Mouse (Mus musculus) layer of hippocampus, postnatal 10 days (tissue): Measurements from ENCODE around the gene Ampd2. TPM values are rescaled to one million over a fixed set of nuclear protein-coding genes. Genes with fewer than 3 reads are reported as not detected.

Experiments used
- total RNA-seq, 2 experiments: library from RNA; stranded (reverse); gene quantifications; 2 replicates each; pipeline ENCODE4 v1.2.3; 2021

Ampd2 gene
- total RNA-seq, 2 experiments from 2014 or later = 48.4 to 58.8 TPM

Other genes with a start within 250 kb of the Ampd2 start
- not detected for gene Eps8l3, start 209.4 kb downstream of the Ampd2 start, total RNA-seq
- 100 to 1,000 TPM; 156 to 161 TPM for gene Gstm5, start 190.8 kb downstream of the Ampd2 start, total RNA-seq
- gene Gstm7, start 154.8 kb downstream of the Ampd2 start, total RNA-seq = 10 to 100 TPM; 60.7 to 70.1 TPM
- 10 to 100 TPM in 1 of 2 experiments, 1 to 10 TPM in 1; 8.8 to 12.0 TPM for gene Gstm6, start 142.9 kb downstream of the Ampd2 start, total RNA-seq
- gene Gstm3, start 117.4 kb downstream of the Ampd2 start, total RNA-seq = not detected
- 1 to 10 TPM; 2.3 to 4.0 TPM for gene Gstm2, start 100.2 kb downstream of the Ampd2 start, total RNA-seq
- gene Gstm1, start 68.7 kb downstream of the Ampd2 start, total RNA-seq = 100 to 1,000 TPM in 1 of 2 experiments, 10 to 100 TPM in 1; 94.4 to 102 TPM
- gene Gstm4, start 41.8 kb downstream of the Ampd2 start, total RNA-seq = 10 to 100 TPM; 13.4 TPM
- gene Gnat2, start 6.1 kb upstream of the Ampd2 start, total RNA-seq = not detected
- 10 to 100 TPM; 54.7 to 59.4 TPM for gene Gnai3, start 59.5 kb upstream of the Ampd2 start, total RNA-seq
- 10 to 100 TPM; 14.5 to 15.0 TPM for gene Gpr61, start 68.2 kb upstream of the Ampd2 start, total RNA-seq
- 10 to 100 TPM; 36.9 to 37.2 TPM for gene Amigo1, start 99.7 kb upstream of the Ampd2 start, total RNA-seq
- 10 to 100 TPM; 10.6 to 11.2 TPM for gene Cyb561d1, start 114.6 kb upstream of the Ampd2 start, total RNA-seq
- 10 to 100 TPM; 21.1 to 26.1 TPM for gene Atxn7l2, start 124.3 kb upstream of the Ampd2 start, total RNA-seq
- gene Sypl2, start 140.0 kb upstream of the Ampd2 start, total RNA-seq = 1 to 10 TPM; 1.2 to 1.6 TPM
- gene Psma5, start 170.3 kb upstream of the Ampd2 start, total RNA-seq = 10 to 100 TPM; 84.5 to 91.8 TPM
- 100 to 1,000 TPM; 181 to 182 TPM for gene Sort1, start 197.4 kb upstream of the Ampd2 start, total RNA-seq